Mouse (Mus musculus) midbrain, embryonic 14.5 days (tissue): ENCODE results near the gene 9130409I23Rik. TPM values are rescaled to one million over a fixed set of nuclear protein-coding genes. Genes with fewer than 3 reads are reported as not detected.

ENCODE experiments used
- ATAC-seq: fragments of 200-750 bp; cut with Nextera tagmentation; 2 replicates; pipeline ENCODE4 v1.8.0; 2017; ENCODE audit warnings: moderate number of reproducible peaks, moderate library complexity; ENCODE audit not compliant: low FRiP score, low TSS enrichment
- DNase-seq: peaks from one replicate; pipeline ENCODE4 v3.0.0-alpha.2; 2015
- H3K27ac ChIP-seq: fragments of 300-500 bp; sonication (generic); replicated peaks from 2 replicates; pipeline ENCODE4 v1.5.1; 2014; ENCODE audit warnings: mild to moderate bottlenecking, low read depth, low read length, moderate library complexity
- H3K27me3 ChIP-seq: fragments of 300-500 bp; sonication (generic); 2 replicates; pipeline ENCODE4 v1.6.1; 2014; ENCODE audit warnings: low read length, control low read depth, mixed read lengths; ENCODE audit not compliant: control insufficient read depth, insufficient read depth
- H3K36me3 ChIP-seq: fragments of 300-500 bp; sonication (generic); 2 replicates; pipeline ENCODE4 v1.6.1; 2014; ENCODE audit warnings: low read length, control low read depth; ENCODE audit not compliant: control insufficient read depth, insufficient read depth
- H3K4me1 ChIP-seq: fragments of 300-500 bp; sonication (generic); 2 replicates; pipeline ENCODE4 v1.6.1; 2014; ENCODE audit warnings: mild to moderate bottlenecking, antibody characterized with exemption, low read length, control low read depth; ENCODE audit not compliant: control insufficient read depth, insufficient read depth
- H3K4me2 ChIP-seq: fragments of 300-500 bp; sonication (generic); 2 replicates; pipeline ENCODE4 v1.6.1; 2014; ENCODE audit warnings: mild to moderate bottlenecking, low read length, moderate library complexity
- H3K4me3 ChIP-seq: fragments of 300-500 bp; sonication (generic); replicated peaks from 2 replicates; pipeline ENCODE4 v1.5.1; 2014; ENCODE audit warnings: low read depth, low read length
- H3K9ac ChIP-seq: fragments of 300-500 bp; sonication (generic); replicated peaks from 2 replicates; pipeline ENCODE4 v1.6.1; 2014; ENCODE audit warnings: mild to moderate bottlenecking, low read length, moderate library complexity
- H3K9me3 ChIP-seq: fragments of 300-500 bp; sonication (generic); 2 replicates; pipeline ENCODE4 v1.6.1; 2016; ENCODE audit warnings: low read length, control low read depth, mixed read lengths; ENCODE audit not compliant: control insufficient read depth
- WGBS: fragments of 180-500 bp; shearing (Covaris S2); extraction: QIAGEN DNeasy Blood & Tissue Kit; methylation state at CpG from one replicate; pipeline ENCODE4 v1.1.7; 2014; 5-methylcytosine and 5-hydroxymethylcytosine counted together
- polyA plus RNA-seq: library from polyadenylated mRNA; unstranded; fragments of >200 nt; fragmentation: Nextera tagmentation; extraction: Ambion mirVana; gene quantifications from 2 replicates; pipeline ENCODE4 v1.2.1, GENCODE M21; 2014

9130409I23Rik gene
- polyA plus RNA-seq, 1 experiment from 2014 or later, result not detected

GRCm38 (mm10) chr1:181049328-181049842 is 1.7 kb upstream of the 9130409I23Rik start:
- H3K36me3 ChIP-seq, result no peaks in the 10 kb centered on the region
- no peak overlapping the region for H3K27ac ChIP-seq
- H3K4me3 ChIP-seq, result no peak overlapping the region
- peak; percentile 9 for DNase-seq
- no peaks in the 10 kb centered on the region for H3K4me1 ChIP-seq
- no peak overlapping the region for H3K4me2 ChIP-seq
- H3K9ac ChIP-seq, result no peak overlapping the region
- no peaks in the 10 kb centered on the region for H3K9me3 ChIP-seq
- H3K27me3 ChIP-seq, result no peaks in the 10 kb centered on the region
- no peak for ATAC-seq

DNA sequence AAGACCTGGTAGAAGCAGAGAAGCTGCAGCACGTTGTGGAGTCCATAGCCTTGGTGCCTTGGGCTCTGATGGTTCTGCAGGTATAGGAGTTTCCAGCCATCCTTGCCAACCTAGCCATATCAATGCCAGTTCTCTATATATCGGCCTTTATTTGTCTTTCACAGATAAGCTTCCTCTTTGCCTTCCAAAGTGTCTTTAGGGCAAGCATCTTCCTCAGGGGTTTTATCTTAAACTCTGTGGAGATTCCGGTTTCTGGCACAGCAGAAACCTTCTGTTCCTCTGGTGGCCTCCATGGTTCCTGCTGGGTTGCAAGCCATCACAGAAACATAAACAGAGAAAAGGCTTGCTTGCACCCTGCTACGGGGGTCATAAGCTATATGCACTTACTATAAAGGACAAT is 1.9 kb downstream of the 9130409I23Rik start:
- no peak overlapping the region for H3K9ac ChIP-seq
- no peaks in the 10 kb centered on the region for H3K27me3 ChIP-seq
- WGBS, result 87% methylated on average over 4 of the region's 4 CpGs
- no peaks in the 10 kb centered on the region for H3K36me3 ChIP-seq
- H3K4me2 ChIP-seq, result no peak overlapping the region
- no peak for DNase-seq
- ATAC-seq, result no peak
- no peak overlapping the region for H3K4me3 ChIP-seq
- H3K9me3 ChIP-seq, result 0 out of 2 replicates have a peak, but pooled peaks cover 4% of the 10 kb centered on the region
- no peak overlapping the region for H3K27ac ChIP-seq
- H3K4me1 ChIP-seq, result no peaks in the 10 kb centered on the region

DNA sequence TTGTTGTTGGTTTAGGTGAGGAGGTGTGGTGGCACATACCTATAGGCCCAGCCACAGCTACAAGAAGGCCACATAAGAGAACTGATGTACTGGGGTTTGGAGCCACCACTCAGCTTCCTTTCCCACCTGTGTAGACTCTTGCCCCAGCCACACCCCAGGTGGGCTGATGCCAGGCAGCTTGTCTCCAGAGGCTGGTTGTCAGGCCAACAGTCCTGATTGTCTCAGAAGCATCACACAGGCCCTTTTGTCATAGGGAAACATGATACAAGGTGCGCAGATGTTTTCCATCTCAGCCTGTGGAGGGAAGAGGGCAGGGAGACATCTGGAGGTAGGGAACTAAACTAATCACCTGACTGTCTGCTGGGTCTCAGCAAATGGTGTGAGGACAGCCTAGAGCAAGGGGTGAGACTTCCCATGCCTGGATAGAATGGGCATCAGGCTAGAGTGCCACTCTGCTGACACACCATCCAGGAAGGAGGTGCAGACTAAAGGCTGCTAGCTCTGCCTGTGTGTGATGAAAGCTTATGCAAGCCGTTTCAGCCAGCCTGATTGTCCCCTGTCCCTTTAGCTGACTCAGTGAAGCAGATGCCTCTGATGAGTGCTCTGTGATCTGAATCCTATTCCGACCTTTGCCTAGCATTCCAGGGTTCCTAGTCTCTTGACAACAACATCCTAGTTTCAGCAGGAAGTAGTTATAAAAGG is 10.9 kb downstream of the 9130409I23Rik start:
- no peak overlapping the region for H3K9ac ChIP-seq
- H3K4me1 ChIP-seq, result no peaks in the 10 kb centered on the region
- no peaks in the 10 kb centered on the region for H3K27me3 ChIP-seq
- no peak overlapping the region for H3K4me3 ChIP-seq
- DNase-seq, result no peak
- 71% methylated on average over 3 of the region's 3 CpGs for WGBS
- no peak for ATAC-seq
- H3K4me2 ChIP-seq, result no peak overlapping the region
- no peak overlapping the region for H3K27ac ChIP-seq
- H3K9me3 ChIP-seq, result 0 out of 2 replicates have a peak, but pooled peaks cover 4% of the 10 kb centered on the region
- no peaks in the 10 kb centered on the region for H3K36me3 ChIP-seq

DNA sequence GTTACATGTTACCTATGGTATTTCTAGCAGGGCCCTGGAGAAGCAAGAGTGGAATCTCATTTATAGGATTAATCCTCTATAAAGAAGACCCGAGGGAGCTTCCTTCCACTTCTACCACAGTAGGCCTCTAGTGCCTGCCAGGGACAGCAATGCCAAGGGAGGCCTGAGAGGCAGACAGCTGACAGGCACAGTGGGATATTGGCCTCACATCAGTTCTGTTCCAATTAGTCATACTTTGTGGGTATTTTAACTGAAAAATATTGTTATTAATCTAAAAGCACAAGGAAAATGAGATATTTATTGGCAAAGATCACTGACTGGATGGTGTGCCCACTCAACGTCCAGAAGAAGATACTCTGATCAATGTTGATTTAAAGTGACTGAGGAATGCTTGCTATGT is 13.0 kb downstream of the 9130409I23Rik start:
- WGBS, result 57% methylated on average over 2 of the region's 2 CpGs
- H3K4me2 ChIP-seq, result no peak overlapping the region
- H3K27me3 ChIP-seq, result no peaks in the 10 kb centered on the region
- no peaks in the 10 kb centered on the region for H3K36me3 ChIP-seq
- H3K27ac ChIP-seq, result no peak overlapping the region
- H3K4me3 ChIP-seq, result no peak overlapping the region
- no peaks in the 10 kb centered on the region for H3K9me3 ChIP-seq
- ATAC-seq, result no peak
- no peak for DNase-seq
- H3K9ac ChIP-seq, result no peak overlapping the region
- H3K4me1 ChIP-seq, result no peaks in the 10 kb centered on the region

- 84% methylated on average over 6 of the region's 6 CpGs for WGBS
- Histone ChIP-seq H3K36me3 (no peaks in the 10 kb centered on the region), H3K4me2 (no peak overlapping the region), H3K27ac (no peak overlapping the region), H3K9ac (no peak overlapping the region), H3K4me1 (no peaks in the 10 kb centered on the region), H3K9me3 (no peaks in the 10 kb centered on the region), H3K27me3 (no peaks in the 10 kb centered on the region), H3K4me3 (no peak overlapping the region)
- no peak for ATAC-seq
- DNase-seq, result no peak
Observed at GRCm38 (mm10) chr1:181064648-181065047, 13.6 kb downstream of the 9130409I23Rik start.

DNA sequence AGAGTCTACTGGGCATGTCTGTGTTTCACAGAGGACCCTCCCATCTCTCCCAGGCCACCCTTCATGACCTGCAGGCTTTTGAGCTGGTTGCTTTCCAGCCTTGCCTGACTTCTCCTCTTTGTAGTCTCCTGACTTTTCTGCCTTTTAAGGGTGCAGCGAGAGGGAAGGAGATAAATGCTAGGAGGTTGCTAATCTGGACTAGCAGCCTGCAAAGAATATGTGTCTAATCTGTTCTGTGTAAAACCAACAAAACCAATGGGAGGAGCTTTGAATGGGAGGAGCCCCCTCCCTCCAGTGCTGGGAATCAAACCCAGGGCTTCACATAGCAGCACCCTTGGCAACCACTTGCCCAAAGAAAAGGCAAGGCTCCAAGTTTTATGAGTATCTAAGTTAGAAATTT is 17.3 kb downstream of the 9130409I23Rik start:
- Histone ChIP-seq H3K9me3 (no peaks in the 10 kb centered on the region), H3K4me1 (no peaks in the 10 kb centered on the region), H3K27ac (no peak overlapping the region), H3K9ac (no peak overlapping the region), H3K4me2 (no peak overlapping the region), H3K4me3 (no peak overlapping the region), H3K27me3 (no peaks in the 10 kb centered on the region), H3K36me3 (no peaks in the 10 kb centered on the region)
- WGBS, result 64% methylated on average over 1 of the region's 1 CpGs
- no peak for DNase-seq
- no peak for ATAC-seq

- ATAC-seq (no peak), DNase-seq (no peak)
- WGBS, result 69% methylated on average over 11 of the region's 11 CpGs
- Histone ChIP-seq H3K4me3 (no peak overlapping the region), H3K4me2 (no peak overlapping the region), H3K9me3 (no peaks in the 10 kb centered on the region), H3K27ac (no peak overlapping the region), H3K36me3 (no peaks in the 10 kb centered on the region), H3K9ac (no peak overlapping the region), H3K4me1 (no peaks in the 10 kb centered on the region), H3K27me3 (no peaks in the 10 kb centered on the region)
Observed at GRCm38 (mm10) chr1:181069671-181070070, 18.6 kb downstream of the 9130409I23Rik start.

DNA sequence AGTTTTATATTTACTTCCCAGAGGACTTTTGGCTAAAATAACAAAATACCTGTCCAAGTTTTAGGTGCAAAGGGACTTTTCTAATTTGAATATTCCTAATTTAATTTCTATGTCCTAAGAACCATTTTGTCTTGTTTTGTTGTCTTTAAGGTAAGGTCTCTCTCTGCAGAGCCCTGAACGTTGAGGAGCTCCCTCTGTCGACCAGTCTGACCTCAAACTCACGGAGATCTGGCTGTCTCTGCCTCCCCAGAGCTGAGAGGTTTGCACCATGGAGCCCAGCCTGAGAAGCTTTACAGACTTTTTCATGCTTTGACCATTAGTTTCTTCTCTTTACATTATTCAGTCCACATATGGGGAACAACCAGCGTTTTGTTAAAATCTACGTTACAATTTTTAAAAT is 22.0 kb downstream of the 9130409I23Rik start:
- H3K4me3 ChIP-seq, result no peak overlapping the region
- H3K4me1 ChIP-seq, result no peaks in the 10 kb centered on the region
- H3K9me3 ChIP-seq, result no peaks in the 10 kb centered on the region
- no peak overlapping the region for H3K9ac ChIP-seq
- no peaks in the 10 kb centered on the region for H3K27me3 ChIP-seq
- no peak for ATAC-seq
- H3K4me2 ChIP-seq, result no peak overlapping the region
- H3K27ac ChIP-seq, result no peak overlapping the region
- WGBS, result 51% methylated on average over 5 of the region's 5 CpGs
- DNase-seq, result no peak
- no peaks in the 10 kb centered on the region for H3K36me3 ChIP-seq

- Histone ChIP-seq H3K36me3 (no peaks in the 10 kb centered on the region), H3K9me3 (no peaks in the 10 kb centered on the region), H3K27me3 (no peaks in the 10 kb centered on the region), H3K27ac (no peak overlapping the region), H3K4me1 (no peaks in the 10 kb centered on the region), H3K4me3 (no peak overlapping the region), H3K4me2 (no peak overlapping the region), H3K9ac (no peak overlapping the region)
- ATAC-seq (no peak), DNase-seq (no peak)
- 41% methylated on average over 2 of the region's 2 CpGs for WGBS
Observed at GRCm38 (mm10) chr1:181084021-181084420, 33.0 kb downstream of the 9130409I23Rik start.
